Mouse (Mus musculus) kidney, adult 11 months (tissue): ENCODE results near the gene Zfp661.

ENCODE experiments used
- DNase-seq: peaks from one replicate; pipeline ENCODE4 v3.0.0; 2022

Zfp661 gene

DNA sequence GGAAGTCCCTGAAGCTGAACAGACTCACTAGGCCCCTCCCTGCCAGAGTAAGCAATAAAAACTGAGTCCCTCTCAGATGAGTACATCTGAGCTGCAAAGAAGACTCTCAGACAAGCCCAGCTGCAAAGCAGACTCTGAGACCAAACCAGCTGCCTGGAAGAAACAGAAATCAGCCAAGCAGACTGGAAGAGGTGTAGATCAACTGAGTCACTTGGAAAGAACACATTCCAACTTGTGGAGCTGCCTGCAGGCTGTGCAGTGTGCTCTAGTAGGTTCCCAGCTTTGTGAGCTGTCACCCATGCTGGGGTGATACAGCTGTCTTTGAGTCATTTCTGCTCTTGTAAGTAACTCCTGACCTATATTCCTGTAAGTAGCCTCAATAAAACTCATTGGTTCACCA is 37.2 kb downstream of the Zfp661 start:
- DNase-seq, result no peak

- no peak for DNase-seq
Measured at GRCm38 (mm10) chr2:127548342-127549074, 38.4 kb downstream of the Zfp661 start.

DNA sequence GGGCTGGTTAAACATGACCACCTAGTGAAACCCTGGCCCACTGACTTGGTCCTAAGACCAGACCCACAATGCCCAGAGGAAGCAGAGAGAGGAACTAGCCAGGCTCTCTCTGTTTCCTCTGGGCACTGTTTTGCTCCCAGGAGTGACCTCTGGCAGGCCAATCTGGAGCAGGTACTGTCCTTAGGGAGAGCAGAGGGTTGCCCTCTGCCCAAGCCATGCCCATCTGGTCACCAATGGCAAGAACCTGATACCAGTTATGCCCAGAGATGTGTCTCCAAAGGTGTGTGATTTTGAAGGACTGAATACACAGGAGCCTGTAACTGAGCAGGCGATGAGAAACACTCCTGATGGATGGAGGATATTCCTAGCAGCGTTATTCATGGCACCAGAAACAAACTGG is 45.2 kb downstream of the Zfp661 start:
- no peak for DNase-seq

- DNase-seq, result peak; percentile 68
Measured at GRCm38 (mm10) chr2:127541185-127541584, 45.7 kb downstream of the Zfp661 start, which contains the start of gene Prom2. TSS of gene Prom2 (minus strand) at chr2:127541467.

GRCm38 (mm10) chr2:127539494-127539893 is 47.4 kb downstream of the Zfp661 start:
- DNase-seq, result no peak

- DNase-seq, result no peak
Measured at GRCm38 (mm10) chr2:127537548-127537947, 49.3 kb downstream of the Zfp661 start.

- DNase-seq, result no peak
Measured at GRCm38 (mm10) chr2:127535363-127535762, 51.5 kb downstream of the Zfp661 start.

DNA sequence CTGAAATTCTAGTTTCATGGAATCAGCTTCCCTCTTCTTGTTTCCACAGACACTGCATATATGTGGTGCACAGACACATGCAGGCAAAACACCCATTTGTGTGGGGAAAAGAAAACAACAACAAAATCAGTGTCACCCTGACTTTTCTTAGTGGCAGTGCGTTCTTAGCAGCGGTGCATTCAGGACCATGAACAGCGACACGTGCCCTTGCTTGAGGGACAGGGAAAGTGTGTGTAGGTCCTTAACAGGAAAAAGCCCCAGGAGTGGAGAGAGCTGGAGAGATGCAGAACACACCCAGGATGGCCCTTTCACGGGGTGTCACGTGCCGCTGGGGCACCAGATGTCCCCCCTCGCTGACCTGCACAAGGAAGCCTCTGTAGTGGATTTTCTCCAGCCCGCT is 54.5 kb downstream of the Zfp661 start:
- DNase-seq, result no peak

DNA sequence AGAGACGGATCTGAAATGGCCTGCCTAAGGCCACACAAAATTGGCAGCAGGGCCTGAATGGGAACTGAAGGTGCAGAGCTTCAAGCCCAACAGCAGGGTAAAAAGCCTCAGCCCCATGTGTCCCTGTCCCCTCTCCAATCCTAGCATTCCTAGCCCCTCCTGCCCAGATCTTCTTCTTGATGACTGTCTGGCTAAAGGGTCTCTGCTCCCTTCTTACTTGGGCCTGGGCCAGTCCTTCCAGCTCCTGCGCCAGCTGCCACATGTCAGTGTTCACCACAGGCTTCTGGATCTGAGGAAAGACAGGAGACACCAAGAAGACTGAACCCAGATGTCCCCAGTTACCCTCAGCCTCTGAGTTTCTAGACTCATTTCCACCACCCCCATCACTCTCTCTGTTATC is 55.3 kb downstream of the Zfp661 start:
- DNase-seq, result no peak

GRCm38 (mm10) chr2:127530418-127530817 is 56.5 kb downstream of the Zfp661 start:
- DNase-seq, result no peak

GRCm38 (mm10) chr2:127525004-127525775 is 61.7 kb downstream of the Zfp661 start:
- no peak for DNase-seq
